Mouse (Mus musculus) right cerebral cortex, adult 18-20 months (tissue): Measurements from ENCODE around the gene Ncf4.

Source experiments
- DNase-seq: peaks from one replicate; pipeline ENCODE4 v3.0.0; 2022; ENCODE audit warnings: mixed read lengths

Ncf4 gene

GRCm38 (mm10) chr15:78244695-78245492 lies at the start of gene Ncf4:
TSS of gene Ncf4 (plus strand) at chr15:78244801.
- no peak for DNase-seq

- DNase-seq: peak; percentile 30
These were observed 49.3 kb upstream of the Ncf4 start for GRCm38 (mm10) chr15:78195096-78195880.

- DNase-seq: peak; percentile 50
These were observed 40.4 kb upstream of the Ncf4 start for GRCm38 (mm10) chr15:78204053-78204847.

GRCm38 (mm10) chr15:78205192-78205591 lies 39.4 kb upstream of the Ncf4 start:
- peak; percentile 15 for DNase-seq

- DNase-seq: no peak
These were observed 38.3 kb upstream of the Ncf4 start, which contains the start of gene Pvalb for GRCm38 (mm10) chr15:78206312-78206711. TSS of gene Pvalb (minus strand) at chr15:78206400.

- no peak for DNase-seq
These were observed 34.4 kb upstream of the Ncf4 start for GRCm38 (mm10) chr15:78210203-78210602.

GRCm38 (mm10) chr15:78211367-78211766 lies 33.2 kb upstream of the Ncf4 start:
- DNase-seq: no peak

- no peak for DNase-seq
These were observed 29.3 kb upstream of the Ncf4 start for GRCm38 (mm10) chr15:78215269-78215668.

GRCm38 (mm10) chr15:78227816-78228215 lies 16.8 kb upstream of the Ncf4 start:
- no peak for DNase-seq

GRCm38 (mm10) chr15:78231346-78232331 lies 13.0 kb upstream of the Ncf4 start:
- DNase-seq: no peak

- DNase-seq: no peak
These were observed 9.6 kb upstream of the Ncf4 start for GRCm38 (mm10) chr15:78234823-78235509.

GRCm38 (mm10) chr15:78239453-78239852 lies 5.1 kb upstream of the Ncf4 start:
- DNase-seq: peak; percentile 44

GRCm38 (mm10) chr15:78239956-78240617 lies 4.5 kb upstream of the Ncf4 start:
- DNase-seq: no peak

- no peak for DNase-seq
These were observed 3.3 kb upstream of the Ncf4 start for GRCm38 (mm10) chr15:78241335-78241734.

GRCm38 (mm10) chr15:78243061-78243460 lies 1.5 kb upstream of the Ncf4 start:
- no peak for DNase-seq

GRCm38 (mm10) chr15:78243774-78244173 lies 827 bp upstream of the Ncf4 start:
- peak; percentile 15 for DNase-seq

- no peak for DNase-seq
These were observed 1.8 kb downstream of the Ncf4 start for GRCm38 (mm10) chr15:78246143-78247116.

GRCm38 (mm10) chr15:78247659-78248058 lies 3.1 kb downstream of the Ncf4 start:
- no peak for DNase-seq

- DNase-seq: no peak
These were observed 3.8 kb downstream of the Ncf4 start for GRCm38 (mm10) chr15:78248410-78248809.
